Mouse (Mus musculus): ENCODE results near the gene Polr2f. TPM values are rescaled to one million over a fixed set of nuclear protein-coding genes. Genes with fewer than 3 reads are reported as not detected.

Polr2f gene
- total and polyA plus RNA-seq, 3 experiments: 423 to 510 TPM; not detected in 1

- Histone ChIP-seq H3K4me3 (ENCODE audit: control insufficient read depth in 1 of 2, insufficient read depth in 1 of 2, low read depth in 2 of 2, low read length in 2 of 2) (no peak overlapping the region), H3K9me3 (replicated peaks; ENCODE audit: insufficient read depth, low read length) (no peaks in the 10 kb centered on the region), H3K27me3 (ENCODE audit: control insufficient read depth in 1 of 2, insufficient read depth in 2 of 2, low read length in 2 of 2) (no peaks in the 10 kb centered on the region), H3K36me3 (ENCODE audit: control insufficient read depth in 1 of 2, insufficient read depth in 2 of 2, low read length in 2 of 2) (peaks cover 0 to 5% of the 10 kb centered on the region in 2 experiments; a peak in 1 of 4 replicates), H3K4me1 (ENCODE audit: control insufficient read depth in 1 of 2, insufficient read depth in 2 of 2, low read length in 2 of 2) (no peaks in the 10 kb centered on the region), H3K79me2 (ENCODE audit: control insufficient read depth, insufficient read depth, low read length, poor library complexity) (peaks cover 7% of the 10 kb centered on the region), H3K27ac (ENCODE audit: control insufficient read depth, low read depth, low read length) (no peak overlapping the region), H3K9ac (ENCODE audit: control insufficient read depth, low read depth, low read length, poor library complexity, severe bottlenecking) (no peak overlapping the region)
- DNase-seq (ENCODE audit: low read depth, low spot score): peak; percentile 80
- TF ChIP-seq CTCF (IDR thresholded peaks at IDR 0.05 in 2 of 3, conservative IDR thresholded peaks at IDR 0.05 in 1 of 3; ENCODE audit: control insufficient read depth in 1 of 3, insufficient read depth in 1 of 3, low read depth in 2 of 3, low read length in 3 of 3, poor library complexity in 1 of 3, severe bottlenecking in 1 of 3): peak; percentile 70 to 85 (median 81)
- TF ChIP-seq MAFK (IDR thresholded peaks at IDR 0.05; ENCODE audit: borderline replicate concordance, low read depth, low read length): no peak
- peak; percentile 33; the same call in 1 of the 2 replicates for TF ChIP-seq ZC3H11A (IDR thresholded peaks at IDR 0.05; ENCODE audit: low read depth, low read length)
- no peak for TF ChIP-seq NELFE (IDR thresholded peaks at IDR 0.05; ENCODE audit: low read depth, low read length)
- peak; percentile 60 for TF ChIP-seq SMC3 (IDR thresholded peaks at IDR 0.05; ENCODE audit: low read depth, low read length)
- peak; percentile 47 for TF ChIP-seq RAD21 (IDR thresholded peaks at IDR 0.05; ENCODE audit: low read depth, low read length)
These were observed 7.7 kb downstream of the Polr2f start for GRCm38 (mm10) chr15:79148533-79148932.

DNA sequence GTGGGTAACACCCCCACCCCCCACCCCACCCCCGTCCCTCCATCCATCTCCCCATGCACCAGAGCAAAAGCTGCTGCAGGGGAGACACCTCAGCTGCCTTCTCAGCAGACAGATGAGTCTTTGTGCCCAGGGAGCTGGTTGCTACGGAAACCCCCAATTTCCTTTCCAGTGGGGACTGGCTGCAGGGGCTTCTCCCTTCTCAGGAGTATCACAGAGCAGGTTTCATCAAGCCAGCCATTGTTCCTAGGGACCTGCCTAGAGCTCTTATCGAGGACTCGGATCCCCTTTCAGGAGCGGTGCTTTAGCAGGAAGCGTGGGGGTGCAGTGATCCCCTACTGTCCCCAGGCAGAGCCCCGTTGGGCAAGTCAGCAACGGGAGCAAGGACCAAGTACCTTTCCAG lies 11.1 kb downstream of the Polr2f start:
- Histone ChIP-seq H3K36me3 (ENCODE audit: control insufficient read depth in 1 of 2, insufficient read depth in 2 of 2, low read length in 2 of 2) (peaks cover 0 to 2% of the 10 kb centered on the region in 2 experiments; a peak in 1 of 4 replicates), H3K27me3 (ENCODE audit: control insufficient read depth in 1 of 2, insufficient read depth in 2 of 2, low read length in 2 of 2) (no peaks in the 10 kb centered on the region; a peak in 1 of 4 replicates), H3K9me3 (replicated peaks; ENCODE audit: insufficient read depth, low read length) (no peaks in the 10 kb centered on the region), H3K4me3 (ENCODE audit: control insufficient read depth in 1 of 2, insufficient read depth in 1 of 2, low read depth in 2 of 2, low read length in 2 of 2) (no peak overlapping the region), H3K79me2 (ENCODE audit: control insufficient read depth, insufficient read depth, low read length, poor library complexity) (no peaks in the 10 kb centered on the region), H3K27ac (ENCODE audit: control insufficient read depth, low read depth, low read length) (no peak overlapping the region), H3K4me1 (ENCODE audit: control insufficient read depth in 1 of 2, insufficient read depth in 2 of 2, low read length in 2 of 2) (no peaks in the 10 kb centered on the region), H3K9ac (ENCODE audit: control insufficient read depth, low read depth, low read length, poor library complexity, severe bottlenecking) (no peak overlapping the region)
- DNase-seq (ENCODE audit: low read depth, low spot score): no peak
- TF ChIP-seq CHD1 (IDR thresholded peaks at IDR 0.05; ENCODE audit: low read depth, low read length): no peak
- no peak for TF ChIP-seq MAX (IDR thresholded peaks at IDR 0.05; ENCODE audit: low read length)
- no peak for TF ChIP-seq ZKSCAN1 (IDR thresholded peaks at IDR 0.05; ENCODE audit: low read depth, low read length)
- no peak for TF ChIP-seq CHD2 (IDR thresholded peaks at IDR 0.05; ENCODE audit: low read length)
- no peak for TF ChIP-seq ZC3H11A (IDR thresholded peaks at IDR 0.05; ENCODE audit: low read depth, low read length)
- TF ChIP-seq TAL1 (IDR thresholded peaks at IDR 0.05; ENCODE audit: low read length): no peak
- no peak for TF ChIP-seq RCOR1 (IDR thresholded peaks at IDR 0.05; ENCODE audit: low read depth, low read length)
- TF ChIP-seq MXI1 (IDR thresholded peaks at IDR 0.05; ENCODE audit: low read depth, low read length): no peak

DNA sequence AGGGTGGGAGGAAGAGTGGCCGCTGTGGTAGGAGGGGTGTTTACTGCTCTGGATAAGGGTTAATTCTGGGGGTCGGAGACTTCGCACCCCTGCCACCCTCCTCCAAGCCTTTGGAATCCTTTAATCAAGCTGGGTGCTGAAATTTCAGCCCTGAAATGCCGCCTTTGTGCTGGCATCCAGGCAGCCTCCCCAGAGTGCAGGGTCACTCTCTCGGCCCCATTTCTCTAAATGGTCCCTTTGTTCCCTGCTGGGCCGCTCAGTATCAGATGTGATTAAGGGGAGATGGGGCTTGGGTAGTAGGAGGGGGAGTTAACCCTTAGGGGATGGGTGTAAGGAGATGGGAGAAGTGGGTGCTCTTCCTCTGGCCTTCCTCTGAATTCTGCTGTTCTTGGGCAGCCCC lies 11.9 kb downstream of the Polr2f start:
- Histone ChIP-seq H3K27ac (ENCODE audit: control insufficient read depth, low read depth, low read length) (no peak overlapping the region), H3K9ac (ENCODE audit: control insufficient read depth, low read depth, low read length, poor library complexity, severe bottlenecking) (no peak overlapping the region), H3K79me2 (ENCODE audit: control insufficient read depth, insufficient read depth, low read length, poor library complexity) (no peaks in the 10 kb centered on the region), H3K27me3 (ENCODE audit: control insufficient read depth in 1 of 2, insufficient read depth in 2 of 2, low read length in 2 of 2) (no peaks in the 10 kb centered on the region; a peak in 1 of 4 replicates), H3K9me3 (replicated peaks; ENCODE audit: insufficient read depth, low read length) (no peaks in the 10 kb centered on the region), H3K4me1 (ENCODE audit: control insufficient read depth in 1 of 2, insufficient read depth in 2 of 2, low read length in 2 of 2) (no peaks in the 10 kb centered on the region), H3K36me3 (ENCODE audit: control insufficient read depth in 1 of 2, insufficient read depth in 2 of 2, low read length in 2 of 2) (peaks cover 0 to 2% of the 10 kb centered on the region in 2 experiments; a peak in 1 of 4 replicates), H3K4me3 (ENCODE audit: control insufficient read depth in 1 of 2, insufficient read depth in 1 of 2, low read depth in 2 of 2, low read length in 2 of 2) (no peak overlapping the region)
- DNase-seq (ENCODE audit: low read depth, low spot score): no peak
- TF ChIP-seq CHD1 (IDR thresholded peaks at IDR 0.05; ENCODE audit: low read depth, low read length) (no peak), MXI1 (IDR thresholded peaks at IDR 0.05; ENCODE audit: low read depth, low read length) (no peak), MYC (IDR thresholded peaks at IDR 0.05; ENCODE audit: low read depth, low read length) (no peak), TCF12 (IDR thresholded peaks at IDR 0.05; ENCODE audit: low read depth, low read length) (no peak), ZKSCAN1 (IDR thresholded peaks at IDR 0.05; ENCODE audit: low read depth, low read length) (no peak), EP300 (IDR thresholded peaks at IDR 0.05; ENCODE audit: low read depth in 1 of 2, low read length in 2 of 2) (no peak), MAFK (IDR thresholded peaks at IDR 0.05; ENCODE audit: borderline replicate concordance, low read depth, low read length) (no peak), POLR2AphosphoS2 (IDR thresholded peaks at IDR 0.05; ENCODE audit: low read length) (no peak), TBP (IDR thresholded peaks at IDR 0.05; ENCODE audit: low read depth, low read length) (no peak), RCOR1 (IDR thresholded peaks at IDR 0.05; ENCODE audit: low read depth, low read length) (no peak), BHLHE40 (IDR thresholded peaks at IDR 0.05; ENCODE audit: borderline replicate concordance, low read depth, low read length) (no peak), GABPA (IDR thresholded peaks at IDR 0.05; ENCODE audit: low read depth, low read length) (no peak), MYB (IDR thresholded peaks at IDR 0.05; ENCODE audit: low read depth, low read length) (no peak), ETS1 (IDR thresholded peaks at IDR 0.05; ENCODE audit: low read depth, low read length) (no peak)
